Mouse (Mus musculus) kidney, adult 10 weeks (tissue): ENCODE data around the gene Tas2r138. TPM values are rescaled to one million over a fixed set of nuclear protein-coding genes. Genes with fewer than 3 reads are reported as not detected.

Experiments
- polyA plus RNA-seq: library from polyadenylated mRNA; stranded (reverse); fragments of 350-450 nt; fragmentation: Illumina TruSeq; extraction: RNeasy Lipid Tissue Mini Kit (QIAGEN cat#74804); gene quantifications from one replicate; pipeline ENCODE4 v1.2.3, GENCODE M21; 2014; ENCODE audit warnings: low read depth, low replicate concordance

Tas2r138 gene
- not detected for polyA plus RNA-seq

DNA sequence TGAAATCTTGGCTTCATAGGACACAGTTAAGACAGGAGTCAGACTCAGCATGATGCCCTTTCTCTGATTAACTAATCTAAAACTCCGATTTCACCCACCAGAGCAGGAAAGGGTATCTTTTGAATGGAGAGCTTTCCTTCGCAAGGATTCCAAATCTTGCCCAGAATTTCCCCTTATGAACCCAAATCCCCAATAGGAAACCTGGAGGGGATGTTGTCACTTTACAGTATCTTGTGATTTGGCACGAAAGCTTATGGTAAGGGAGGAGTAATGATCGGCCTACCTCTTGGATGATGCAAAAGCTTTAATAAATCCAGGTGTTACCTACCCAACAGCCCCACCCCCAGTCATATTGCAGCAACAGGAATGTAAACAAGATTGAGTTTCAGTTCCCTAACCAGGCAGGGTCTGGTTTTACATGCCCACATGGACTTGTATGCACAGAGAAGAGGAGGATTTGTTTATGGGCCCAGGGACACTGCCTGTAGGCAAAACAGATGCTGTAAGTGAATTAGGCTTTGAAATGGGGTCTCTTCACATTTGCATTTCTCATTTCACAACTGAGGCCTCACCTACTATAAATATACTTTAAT, at the start of gene Tas2r138:
Gene Tas2r138 (minus strand): TSS at position 51 of the 593 bp plus-strand sequence.

DNA sequence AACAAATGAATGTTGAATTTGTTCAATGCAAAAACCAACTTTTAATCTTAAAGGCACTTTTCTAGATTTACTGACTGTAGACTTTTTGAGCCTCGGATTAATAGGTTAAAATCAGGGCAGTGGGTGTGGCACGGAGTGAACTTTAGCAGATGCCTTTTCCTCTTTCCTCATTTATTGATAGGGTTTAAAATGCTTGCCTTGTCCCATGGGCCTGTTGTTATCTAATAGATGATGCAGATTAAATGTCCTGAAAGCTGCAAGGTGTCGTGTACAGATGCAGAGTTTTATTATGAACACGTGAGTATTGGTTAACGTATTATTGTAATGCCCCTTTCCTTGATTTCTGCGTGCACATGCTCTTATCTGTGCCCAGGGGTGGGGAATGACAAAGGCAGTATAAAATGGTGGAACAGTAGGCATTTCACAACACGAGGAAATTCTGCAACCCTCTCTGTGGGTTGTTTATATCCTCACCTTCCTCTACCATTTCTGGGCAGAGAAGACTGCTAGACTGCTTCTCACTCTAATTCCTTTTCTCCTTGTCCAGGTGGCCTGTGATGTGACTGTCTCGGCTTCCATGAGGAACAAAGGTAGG, 15.4 kb upstream of the Tas2r138 start, which contains the start of gene Mgam:
Gene Mgam (plus strand): TSS at position 426 of the 595 bp plus-strand sequence.

GRCm38 (mm10) chr6:40585645-40586044, 27.5 kb downstream of the Tas2r138 start, which contains the start of gene Clec5a:
TSS of gene Clec5a (minus strand) at chr6:40585821.

DNA sequence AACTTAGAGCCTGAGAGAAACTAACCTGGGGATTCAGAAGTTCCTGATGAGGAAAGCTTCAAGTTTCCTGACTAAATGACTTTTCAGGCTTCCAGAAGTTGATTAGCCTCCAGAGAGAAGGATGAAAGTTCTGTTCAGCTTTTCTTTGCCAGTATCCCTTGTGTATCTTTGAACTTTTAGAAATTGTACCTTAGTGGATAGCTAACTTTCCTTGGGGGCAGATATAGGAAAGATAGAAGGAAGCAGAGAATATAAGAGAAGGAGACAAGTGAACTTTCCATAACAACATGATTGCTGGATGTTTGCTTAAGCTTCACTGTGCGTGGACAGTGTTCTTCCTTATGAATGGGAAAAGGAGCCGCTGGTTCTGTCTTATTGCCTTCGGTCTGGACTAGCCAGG, 43.9 kb downstream of the Tas2r138 start, which contains the start of gene Olfr460:
Gene Olfr460 (plus strand): TSS at position 301 of the 400 bp plus-strand sequence.

Other genes starting within 250 kb of the Tas2r138 start
- gene E330009J07Rik, start 177.2 kb downstream of the Tas2r138 start, polyA plus RNA-seq: 12.9 TPM
- not detected for gene Wee2, start 174.2 kb downstream of the Tas2r138 start, polyA plus RNA-seq
- 129 TPM for gene Ssbp1, start 142.0 kb downstream of the Tas2r138 start, polyA plus RNA-seq
- gene Tas2r137, start 122.1 kb downstream of the Tas2r138 start, polyA plus RNA-seq: not detected
- not detected for gene Tas2r108, start 119.8 kb downstream of the Tas2r138 start, polyA plus RNA-seq
- not detected for gene Prss37, start 93.8 kb downstream of the Tas2r138 start, polyA plus RNA-seq
- gene Olfr461, start 58.3 kb downstream of the Tas2r138 start, polyA plus RNA-seq: not detected
- gene Olfr460, start 43.8 kb downstream of the Tas2r138 start, polyA plus RNA-seq: not detected
- gene Clec5a, start 27.5 kb downstream of the Tas2r138 start, polyA plus RNA-seq: 2.8 TPM
- 104 TPM for gene Mgam, start 15.5 kb upstream of the Tas2r138 start, polyA plus RNA-seq